Mouse (Mus musculus): Measurements from ENCODE around the gene Tdrd3. TPM values are rescaled to one million over a fixed set of nuclear protein-coding genes. Genes with fewer than 3 reads are reported as not detected.

Gene Tdrd3
- total RNA-seq, 2 experiments from 2014 or later: 52.4 to 54.3 TPM

- intact Hi-C loops (cut with DNase I): no loop called here
Observed at GRCm38 (mm10) chr14:87552211-87552610, 135.8 kb downstream of the Tdrd3 start.

GRCm38 (mm10) chr14:87563841-87564240 is 147.4 kb downstream of the Tdrd3 start:
- intact Hi-C loops (cut with DNase I): loop anchor here (10.0 kb wide), 1 partner anchor 901 kb away; no protein-coding TSS in a partner anchor

More at GRCm38 (mm10) chr14:87552211-87552610, 135.8 kb downstream of the Tdrd3 start:
- no peak for DNase-seq

DNA sequence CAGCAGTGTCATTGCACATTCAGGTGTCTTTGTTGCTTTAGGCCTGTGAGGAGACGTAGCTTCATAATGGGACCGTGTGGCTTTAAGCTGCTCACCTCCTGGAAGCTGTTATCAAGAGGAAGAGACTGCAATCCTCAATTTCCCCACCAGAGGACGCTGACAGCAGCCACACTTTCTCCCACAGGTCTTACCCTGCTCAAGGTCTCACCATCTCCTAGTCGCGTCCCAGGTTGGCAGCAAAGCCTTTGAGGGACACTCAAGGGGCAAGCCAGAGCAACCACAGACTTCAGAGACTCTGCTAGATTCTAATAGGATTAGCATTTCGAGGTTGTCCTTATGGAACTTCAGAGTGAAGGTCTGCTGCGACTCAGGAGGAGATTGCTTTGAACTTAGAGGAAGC is 149.8 kb downstream of the Tdrd3 start:
- intact Hi-C loops (cut with DNase I): loop anchor here (10.0 kb wide), 1 partner anchor 899 kb away; no protein-coding TSS in a partner anchor
- peak; percentile 36 for DNase-seq

More at GRCm38 (mm10) chr14:87563841-87564240, 147.4 kb downstream of the Tdrd3 start:
- DNase-seq: no peak

- intact Hi-C loops (cut with DNase I): loop anchor here (10.0 kb wide), 1 partner anchor 898 kb away; no protein-coding TSS in a partner anchor
- DNase-seq: no peak
Observed at GRCm38 (mm10) chr14:87567034-87567461, 150.6 kb downstream of the Tdrd3 start.

DNA sequence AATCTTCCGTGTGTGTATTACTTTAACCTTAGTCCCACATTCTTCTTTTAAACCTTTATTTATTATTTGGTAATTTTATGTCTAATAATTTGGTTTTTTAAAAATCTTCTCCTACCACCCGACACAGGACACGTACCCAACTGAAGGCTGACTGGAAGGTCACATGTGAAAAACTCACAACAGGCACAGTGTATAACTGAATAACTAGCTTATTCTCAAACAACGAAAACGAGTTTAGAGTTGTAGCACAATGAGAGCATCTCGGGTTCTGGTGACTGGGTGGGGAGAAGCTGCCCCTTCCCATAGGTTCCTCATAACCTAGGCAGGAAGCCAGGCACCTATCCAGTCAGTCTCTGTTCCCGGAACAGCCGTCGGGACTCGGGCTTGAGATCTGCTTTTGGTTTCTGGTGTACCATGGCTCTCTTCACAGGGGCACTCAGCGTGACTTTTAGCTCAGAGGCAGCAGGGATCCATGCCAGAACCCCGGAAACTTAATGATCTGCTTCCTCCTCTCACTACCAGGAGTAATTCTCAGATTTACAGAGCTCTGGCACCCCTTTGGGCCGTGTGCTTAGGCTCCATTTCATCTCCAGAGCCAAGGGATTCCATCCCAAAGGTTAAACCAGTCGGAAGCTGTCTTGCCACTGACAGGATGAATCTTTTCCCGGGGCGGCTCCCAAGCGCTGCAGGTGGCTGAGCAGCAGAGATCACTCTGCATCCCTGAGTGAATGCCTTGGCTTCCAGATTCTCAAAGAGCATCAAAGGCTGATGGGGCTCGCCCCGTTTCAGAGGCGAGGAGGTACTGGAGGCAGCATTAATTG is 151.4 kb downstream of the Tdrd3 start:
- DNase-seq: peak; percentile 35
- intact Hi-C loops (cut with DNase I): loop anchor here (10.0 kb wide), 1 partner anchor 897 kb away; no protein-coding TSS in a partner anchor

DNA sequence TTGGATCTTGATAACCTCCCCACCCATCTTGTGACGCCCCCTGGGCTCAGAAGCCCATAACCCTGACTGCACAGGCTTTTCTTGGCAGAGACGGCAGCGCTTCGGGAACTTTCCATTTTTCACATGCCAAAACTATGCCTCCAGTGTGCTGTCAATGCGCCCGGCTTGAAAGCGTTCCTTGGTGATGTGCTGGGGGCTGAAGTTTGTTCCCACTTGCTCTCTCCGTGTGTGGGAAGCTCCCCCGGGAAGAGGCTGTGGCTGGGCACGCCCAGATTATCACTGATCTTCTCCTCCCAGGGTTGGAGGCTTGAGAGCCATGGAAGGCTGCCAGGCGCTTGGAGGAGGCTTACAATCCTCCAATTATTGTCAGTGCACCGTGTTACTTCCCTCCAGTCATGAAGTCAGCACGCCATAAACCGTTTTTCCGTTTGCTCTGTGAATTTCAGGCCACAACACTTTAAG is 152.0 kb downstream of the Tdrd3 start:
- intact Hi-C loops (cut with DNase I): loop anchor here (10.0 kb wide), 1 partner anchor 896 kb away; no protein-coding TSS in a partner anchor
- peak; percentile 78 for DNase-seq

- no peak for DNase-seq
- intact Hi-C loops (cut with DNase I): loop anchor here (10.0 kb wide), 1 partner anchor 895 kb away; no protein-coding TSS in a partner anchor
Observed at GRCm38 (mm10) chr14:87569471-87569870, 153.0 kb downstream of the Tdrd3 start.

DNA sequence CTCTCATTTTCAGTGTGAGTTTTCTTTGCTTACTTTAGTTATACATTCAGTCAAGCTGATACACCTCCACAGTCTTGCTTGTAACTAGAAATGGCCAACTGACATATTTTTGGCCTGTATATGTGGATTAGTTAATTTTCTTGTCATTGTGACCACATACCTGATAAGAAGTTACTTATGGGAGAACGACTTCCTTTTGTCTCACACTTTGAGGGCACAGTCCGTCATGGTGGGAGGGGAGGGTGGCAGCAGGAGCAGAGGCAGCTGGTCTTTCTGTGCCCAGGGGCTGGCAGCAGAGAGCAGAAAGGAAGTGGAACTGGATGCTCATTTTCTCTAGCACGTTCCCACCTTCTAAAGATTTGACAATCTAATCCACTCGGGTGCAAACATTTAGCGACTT is 156.0 kb downstream of the Tdrd3 start:
- no peak for DNase-seq
- intact Hi-C loops (cut with DNase I): no loop called here

GRCm38 (mm10) chr14:87582610-87583009 is 166.2 kb downstream of the Tdrd3 start:
- no peak for DNase-seq
- intact Hi-C loops (cut with DNase I): no loop called here
